Mouse (Mus musculus) layer of hippocampus, postnatal 14 days (tissue): Measurements from ENCODE around the gene Fam83e. TPM values are rescaled to one million over a fixed set of nuclear protein-coding genes. Genes with fewer than 3 reads are reported as not detected.

Source experiments
- DNase-seq, 2 experiments: peaks; one replicate each; pipeline ENCODE4 v3.0.0; 2021 to 2022; ENCODE audit warnings: low spot score in 2 of 2, mixed read lengths in 1 of 2
- total RNA-seq, 2 experiments: library from RNA; stranded (reverse); gene quantifications; 2 replicates each; pipeline ENCODE4 v1.2.3; 2021

Fam83e gene
- total RNA-seq, 2 experiments from 2014 or later: 0.48 to 0.60 TPM

GRCm38 (mm10) chr7:45739162-45739763, 18.3 kb downstream of the Fam83e start:
- peak; percentile 76 to 90 for DNase-seq

GRCm38 (mm10) chr7:45739820-45740219, 18.8 kb downstream of the Fam83e start:
- DNase-seq: no peak

- no peak for DNase-seq
Measured at GRCm38 (mm10) chr7:45741308-45741707, 20.3 kb downstream of the Fam83e start.

DNA sequence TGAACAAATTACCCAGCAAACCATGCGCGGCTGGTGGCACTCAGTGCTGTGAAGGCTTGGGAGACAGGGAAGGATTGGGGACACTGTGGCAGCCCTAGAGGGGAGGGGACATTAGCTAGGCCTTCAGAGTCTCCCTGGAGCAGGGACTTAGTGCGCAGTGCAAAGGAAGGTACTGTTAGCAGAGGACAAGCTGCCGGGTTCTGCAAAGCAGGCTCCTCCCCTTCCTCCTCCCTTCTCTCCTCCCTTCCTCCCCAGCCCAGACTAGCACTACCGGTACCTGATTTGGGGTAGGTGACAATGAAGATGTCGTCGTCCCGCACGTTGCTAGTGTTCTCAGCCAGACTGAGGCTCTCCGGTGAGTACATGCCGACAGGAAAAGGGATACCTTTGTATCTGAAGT, 20.8 kb downstream of the Fam83e start:
- DNase-seq: peak in 1 of 2 experiments; percentile 31

GRCm38 (mm10) chr7:45742338-45742737, 21.3 kb downstream of the Fam83e start:
- DNase-seq: peak; percentile 80 to 86

DNA sequence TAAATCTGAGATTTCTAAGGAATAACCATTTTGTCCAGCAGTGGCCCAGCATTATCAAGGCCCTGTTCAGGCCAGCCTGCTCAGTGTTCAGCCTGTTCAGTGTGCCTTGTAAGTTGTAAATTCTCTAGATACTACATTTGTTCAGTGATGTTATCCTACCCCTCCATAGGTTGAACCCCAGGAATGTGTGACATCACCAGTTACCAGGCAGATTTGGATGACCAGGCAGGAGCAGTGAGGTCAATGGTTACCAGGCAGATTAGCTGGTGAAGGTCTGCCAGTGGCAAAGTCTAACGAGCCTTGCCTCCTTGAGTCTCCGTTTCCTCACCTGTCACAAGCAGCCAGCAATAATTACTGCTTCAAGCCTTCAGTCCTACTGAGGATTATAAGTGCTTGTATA, 23.4 kb downstream of the Fam83e start:
- peak; percentile 51 to 68 for DNase-seq

- no peak for DNase-seq
Measured at GRCm38 (mm10) chr7:45746518-45746917, 25.5 kb downstream of the Fam83e start.

- no peak for DNase-seq
Measured at GRCm38 (mm10) chr7:45747450-45747849, 26.4 kb downstream of the Fam83e start.

GRCm38 (mm10) chr7:45748110-45748509, 27.1 kb downstream of the Fam83e start:
- DNase-seq: no peak

GRCm38 (mm10) chr7:45749401-45749800, 28.4 kb downstream of the Fam83e start:
- no peak for DNase-seq

GRCm38 (mm10) chr7:45750162-45750561, 29.1 kb downstream of the Fam83e start:
- DNase-seq: no peak

DNA sequence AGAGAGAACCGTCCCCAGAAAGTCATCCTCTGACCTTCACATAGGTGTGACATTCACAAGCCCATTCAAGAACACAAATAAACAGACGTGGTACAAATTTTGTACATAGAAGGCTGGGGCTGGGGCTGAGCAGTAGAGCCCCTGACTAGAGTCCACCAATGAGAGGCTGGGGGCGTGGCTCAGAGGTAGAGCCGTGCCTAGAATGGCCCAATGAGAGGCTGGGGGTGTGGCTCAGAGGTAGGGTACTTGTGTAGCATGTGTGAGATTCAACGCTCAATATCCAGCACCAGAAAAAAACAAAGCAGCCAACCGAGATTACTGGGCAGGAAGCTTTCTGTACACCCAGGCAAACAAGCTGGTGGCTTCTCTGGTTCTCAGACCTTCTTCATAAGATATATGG, 34.7 kb downstream of the Fam83e start:
- DNase-seq: no peak

- no peak for DNase-seq
Measured at GRCm38 (mm10) chr7:45759400-45759799, 38.4 kb downstream of the Fam83e start.

DNA sequence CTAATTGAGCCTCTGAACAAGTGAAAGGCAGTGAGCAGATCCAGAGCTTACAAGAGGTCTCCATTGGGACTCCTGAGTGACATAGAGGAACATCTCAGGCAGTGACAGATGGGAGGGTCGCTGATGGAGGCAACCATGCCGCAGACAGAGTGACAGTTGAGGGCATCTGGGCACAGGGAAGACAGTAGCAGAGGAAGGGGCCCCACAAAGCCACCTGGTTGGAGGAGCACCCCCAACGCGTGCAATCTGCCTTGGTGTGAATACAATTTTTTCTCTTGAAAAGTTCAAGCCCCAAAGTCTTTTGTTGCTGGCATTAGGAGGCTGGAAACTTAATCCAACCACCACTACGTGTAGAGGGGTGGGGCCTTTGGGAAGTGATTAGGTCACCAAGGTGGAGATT, 39.1 kb downstream of the Fam83e start:
- no peak for DNase-seq

DNA sequence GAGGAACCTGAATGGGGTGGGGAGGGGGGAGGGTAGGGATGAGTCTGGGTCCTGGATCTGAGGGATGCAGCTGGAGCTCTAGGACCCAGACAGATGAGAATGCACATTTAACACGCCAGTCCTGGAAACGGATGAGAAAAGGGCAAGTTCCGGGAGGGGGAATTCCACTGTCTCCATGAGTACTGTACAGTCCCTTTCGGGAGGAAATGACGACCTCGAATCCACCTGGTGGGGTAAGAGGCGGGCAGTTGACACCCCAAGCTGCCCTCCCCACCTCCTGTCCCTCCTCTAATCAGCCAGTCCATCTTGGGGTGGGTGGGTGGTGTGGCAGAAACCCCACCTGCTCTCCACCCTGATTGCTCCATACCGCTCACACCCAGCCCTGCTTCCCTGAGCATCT, 45.0 kb downstream of the Fam83e start:
- no peak for DNase-seq

GRCm38 (mm10) chr7:45766764-45767163, 45.8 kb downstream of the Fam83e start:
- DNase-seq: no peak

DNA sequence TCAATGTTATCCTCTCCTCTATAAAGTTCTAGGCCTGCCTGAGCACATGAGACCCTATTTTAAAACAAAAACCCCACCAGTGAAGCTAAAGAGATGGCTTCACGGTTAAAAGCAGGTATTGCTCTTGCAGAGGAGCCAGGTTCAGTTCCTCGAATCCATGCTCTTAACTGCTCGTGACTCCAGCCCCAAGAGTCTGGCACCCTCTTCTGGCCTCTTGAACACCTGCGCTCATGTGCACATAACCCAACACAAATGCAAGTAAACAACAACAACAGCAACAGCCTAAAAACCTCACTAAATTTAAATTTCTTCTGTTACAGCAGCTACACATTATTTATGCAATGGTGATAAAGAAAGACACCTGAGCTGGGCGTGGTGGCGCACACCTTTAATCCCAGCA, 46.5 kb downstream of the Fam83e start:
- no peak for DNase-seq

GRCm38 (mm10) chr7:45770427-45771082, 49.5 kb downstream of the Fam83e start:
- no peak for DNase-seq

- DNase-seq: no peak
Measured at GRCm38 (mm10) chr7:45771101-45771500, 50.1 kb downstream of the Fam83e start.

GRCm38 (mm10) chr7:45775237-45775636, 54.2 kb downstream of the Fam83e start:
- no peak for DNase-seq
